Mouse (Mus musculus) heart, adult 2 months (tissue): ENCODE results near the gene Camta1.

Experiments
- EP300 ChIP-seq: fragments of 200-500 bp; IDR thresholded peaks from 2 replicates; pipeline ENCODE4 v1.6.1; 2011; ENCODE audit warnings: low read depth, low read length, control low read depth; ENCODE audit not compliant: insufficient read depth
- POLR2A ChIP-seq: fragments of 200-500 bp; IDR thresholded peaks from 2 replicates; pipeline ENCODE4 v1.6.1; 2011; ENCODE audit warnings: mild to moderate bottlenecking, low read depth, low read length, control low read depth; ENCODE audit not compliant: insufficient read depth

GRCm38 (mm10) chr4:150950972-150951371, 910.7 kb downstream of the Camta1 start:
- no peak for TF ChIP-seq POLR2A
- no peak for TF ChIP-seq EP300
